Mouse (Mus musculus) urinary bladder, postnatal 14 days (tissue): ENCODE data around the gene Gabrr3.

ENCODE experiments used
- DNase-seq: peaks from one replicate; pipeline ENCODE4 v3.0.0; 2021; ENCODE audit warnings: low spot score

The Gabrr3 gene

DNA sequence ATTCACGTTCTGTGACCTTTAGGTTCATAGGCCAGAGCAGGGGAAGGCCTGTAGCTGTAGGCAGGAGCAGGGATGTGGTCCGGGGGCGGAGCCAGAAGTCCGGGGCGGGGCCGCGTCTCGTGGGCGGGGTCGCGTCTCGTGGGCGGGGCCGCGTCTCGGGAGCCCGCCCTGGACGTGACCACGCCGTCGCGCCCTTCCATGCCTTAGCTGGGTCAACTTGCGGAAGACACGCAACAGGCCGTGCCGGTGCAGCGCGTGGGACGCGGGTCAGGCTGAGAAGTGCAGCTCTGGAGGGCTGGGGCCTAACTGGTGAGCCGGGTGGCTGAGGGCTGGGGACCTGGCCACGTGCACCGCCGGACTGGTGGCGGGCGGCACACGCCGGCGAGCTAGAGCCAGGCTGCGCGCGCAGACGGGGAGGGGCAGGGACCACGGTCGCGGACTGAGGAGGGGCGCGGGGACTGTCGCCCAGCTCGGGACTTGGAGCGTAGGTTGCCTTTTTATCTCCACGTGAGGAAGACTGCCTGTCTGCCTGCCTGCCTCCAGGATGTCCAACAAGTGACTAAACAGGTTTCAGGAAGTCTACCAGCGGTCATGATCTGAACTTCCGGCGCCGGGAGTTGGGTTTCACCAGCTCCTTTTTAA lies 64.6 kb downstream of the Gabrr3 start, which contains the start of gene Riox2:
Riox2 (plus strand) TSS at position 139 of the 642 bp plus-strand sequence.
- peak; percentile 84 for DNase-seq

DNA sequence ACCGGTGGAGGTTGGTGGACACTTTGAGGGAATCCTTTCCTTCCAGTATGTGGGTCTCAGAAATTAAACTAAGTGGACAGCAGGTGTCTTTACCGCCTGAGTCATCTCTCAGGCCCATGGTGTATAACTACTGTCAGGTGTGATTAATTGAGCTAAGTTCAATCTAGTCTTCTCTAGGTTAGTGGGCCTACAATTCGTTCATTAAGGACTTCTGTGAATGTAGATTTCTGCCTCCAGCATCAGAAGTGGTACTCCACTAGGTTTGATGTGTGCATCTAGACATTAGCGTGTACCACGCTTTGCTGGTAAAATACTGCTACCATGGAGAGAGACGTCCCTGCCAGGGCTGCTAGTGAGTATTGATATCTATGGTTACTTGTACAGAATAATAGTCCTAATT lies 65.4 kb downstream of the Gabrr3 start:
- DNase-seq = no peak

DNA sequence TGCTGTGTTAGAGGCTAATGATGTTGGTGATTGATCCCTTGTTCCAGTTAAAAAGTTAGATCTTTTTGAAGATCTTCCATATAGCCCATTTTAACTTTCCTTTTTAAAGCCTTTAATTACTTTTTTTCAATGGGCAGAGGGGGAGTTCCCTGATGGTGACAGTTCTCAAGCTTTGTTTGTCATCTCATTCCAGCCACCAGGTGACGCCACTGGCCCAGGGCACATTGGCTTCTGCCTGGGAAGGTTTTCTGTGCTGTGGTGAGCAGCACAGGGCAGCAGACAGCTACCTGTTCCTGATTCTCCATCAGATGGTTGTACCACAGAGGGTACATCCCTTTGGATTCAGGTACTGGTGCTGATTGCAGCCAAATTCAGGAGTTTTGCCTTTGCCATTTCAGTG lies 67.7 kb downstream of the Gabrr3 start:
- peak; percentile 74 for DNase-seq

DNA sequence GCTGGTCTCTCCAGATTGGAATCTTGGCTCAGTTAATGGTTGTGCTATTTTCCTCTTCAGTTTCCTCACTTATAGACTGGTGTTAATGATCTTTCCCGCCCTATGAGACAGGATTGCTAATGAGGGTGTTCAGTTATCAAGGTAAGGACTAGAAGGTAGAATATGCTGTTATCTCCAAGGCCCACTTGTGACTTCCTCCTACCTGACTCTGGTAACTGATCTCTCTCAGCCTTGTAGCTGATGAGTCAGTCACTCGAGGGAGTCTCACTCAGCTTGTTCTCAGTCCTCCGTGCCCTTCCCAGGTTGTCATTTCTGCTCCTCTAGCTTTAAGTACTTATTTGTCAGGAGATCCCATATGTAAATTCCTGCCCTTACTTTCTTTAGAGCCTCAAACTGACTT lies 70.8 kb downstream of the Gabrr3 start:
- no peak for DNase-seq

DNA sequence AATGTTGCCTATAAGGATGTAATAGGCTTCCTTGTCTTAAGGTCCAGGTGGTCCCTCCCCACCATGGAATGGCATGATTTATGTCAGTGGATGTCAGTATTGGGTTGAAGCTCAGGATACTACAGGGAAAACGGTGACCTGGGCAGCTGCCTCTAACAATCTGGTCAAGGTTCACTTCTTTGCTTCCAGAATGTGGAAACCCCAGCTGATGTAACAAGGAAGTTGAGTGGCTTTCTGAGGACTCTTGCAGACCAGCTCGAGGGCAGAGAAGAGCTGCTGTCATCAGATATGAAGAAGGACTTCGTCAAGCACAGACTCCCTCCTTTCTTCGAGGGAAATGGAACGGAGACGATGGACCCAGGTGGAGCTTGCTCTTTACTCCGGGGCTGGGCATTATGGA lies 80.1 kb downstream of the Gabrr3 start:
- DNase-seq = no peak

DNA sequence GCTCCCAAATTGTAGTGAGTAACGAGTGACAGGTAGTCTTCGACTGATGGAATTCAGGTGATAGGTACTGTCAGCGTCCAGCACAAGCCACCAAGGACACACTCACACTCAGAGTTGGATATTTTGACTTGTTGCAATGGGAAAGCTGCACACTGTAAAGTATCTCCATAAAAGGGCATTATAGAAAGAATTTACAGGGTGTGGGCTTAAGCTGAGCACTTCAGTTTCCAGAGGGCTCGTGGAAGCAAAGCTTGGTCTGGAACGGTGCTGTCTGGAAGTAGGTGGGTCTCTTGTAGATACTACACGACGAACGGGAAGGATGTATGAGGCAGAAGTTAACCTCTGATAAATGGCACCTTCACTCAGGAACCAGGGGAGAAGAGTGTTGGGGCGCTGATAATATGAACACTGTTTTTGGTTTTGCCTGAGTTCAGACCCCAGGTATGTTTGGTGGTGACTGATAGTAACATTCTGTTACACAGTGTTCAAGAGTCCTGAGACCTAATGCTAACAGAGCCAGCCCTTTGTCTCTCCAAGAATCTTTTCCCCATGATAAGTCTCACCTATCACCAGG lies 80.9 kb downstream of the Gabrr3 start:
- no peak for DNase-seq

DNA sequence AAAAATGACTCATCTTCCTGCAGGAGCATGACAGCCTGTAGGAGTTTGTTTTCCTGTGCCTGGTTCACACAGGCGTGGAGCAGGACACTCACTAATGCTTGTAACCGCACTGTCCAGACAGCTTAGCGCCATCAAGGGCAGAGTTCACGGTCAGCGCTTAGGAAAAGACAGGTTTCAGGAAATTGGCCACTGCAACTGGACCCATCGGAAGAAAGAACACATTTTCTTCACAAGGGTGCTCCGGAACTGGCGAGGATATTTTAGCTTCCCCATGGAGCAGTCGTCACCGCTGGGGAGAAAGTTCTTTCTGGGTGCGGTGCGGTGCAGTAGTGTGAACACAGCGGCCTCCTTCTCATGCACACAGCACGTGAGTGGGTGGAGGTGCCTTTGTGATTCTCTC lies 86.1 kb downstream of the Gabrr3 start:
- no peak for DNase-seq

DNA sequence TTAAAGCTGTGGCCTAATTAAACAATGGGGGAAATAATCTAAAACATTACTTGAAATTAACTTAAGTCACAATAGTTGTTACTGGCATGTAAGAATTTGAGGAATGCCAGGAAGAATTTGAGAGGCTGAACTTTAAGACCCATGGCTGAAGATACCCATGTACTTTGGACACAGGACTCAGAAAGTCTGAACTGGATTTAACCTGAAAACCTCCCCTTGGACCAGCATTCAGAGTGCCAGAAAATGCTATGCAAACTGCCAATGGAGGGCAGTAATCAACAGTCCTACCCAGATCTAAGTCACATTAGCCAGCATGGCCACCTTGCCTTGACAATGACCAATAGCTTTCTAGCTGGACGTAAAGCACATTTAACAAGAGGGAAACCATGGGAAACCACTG lies 90.8 kb downstream of the Gabrr3 start:
- no peak for DNase-seq

DNA sequence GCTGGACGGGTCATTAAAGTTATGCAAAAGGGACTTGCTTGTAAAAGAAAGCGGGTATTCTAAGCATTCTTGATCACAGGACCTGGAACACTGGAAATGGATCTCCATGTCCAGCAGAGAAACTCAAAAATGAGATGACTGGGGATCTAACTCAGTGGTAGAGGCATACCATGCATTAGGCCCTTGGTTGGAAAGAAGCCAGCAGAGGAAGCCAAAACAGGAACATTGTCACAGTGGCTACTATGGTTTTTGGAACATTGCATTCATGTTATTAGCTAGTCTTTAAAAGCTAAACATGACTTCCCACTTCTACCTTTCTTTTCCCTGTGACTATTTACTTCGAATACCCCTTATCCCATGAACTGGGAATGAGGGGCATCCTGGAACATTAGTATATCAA lies 92.0 kb downstream of the Gabrr3 start:
- DNase-seq = no peak

DNA sequence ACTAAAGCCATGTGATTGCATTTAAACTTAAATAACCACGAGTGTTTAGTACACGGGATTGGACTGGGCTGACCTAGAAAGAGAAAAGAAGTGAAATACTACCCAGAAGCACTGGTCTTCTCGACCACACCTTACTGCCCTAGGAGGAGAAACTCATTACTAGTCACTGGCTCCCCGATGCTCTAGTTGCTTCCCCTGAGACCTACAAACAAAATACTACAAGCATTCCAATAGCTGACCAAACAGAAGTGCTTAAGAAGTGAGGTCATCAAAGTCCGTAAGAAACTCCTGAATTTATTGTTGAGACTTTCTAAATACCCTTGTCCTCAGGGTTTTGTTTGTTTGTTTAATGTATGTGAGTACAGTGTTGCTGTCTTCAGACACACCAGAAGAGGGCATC lies 102.7 kb downstream of the Gabrr3 start:
- no peak for DNase-seq
